Mouse (Mus musculus) heart, adult 18-20 months (tissue): ENCODE measurements around the gene Hic1. TPM values are rescaled to one million over a fixed set of nuclear protein-coding genes. Genes with fewer than 3 reads are reported as not detected.

Experiments
- DNase-seq, 2 experiments: peaks; one replicate each; pipeline ENCODE4 v3.0.0; 2021 to 2022; ENCODE audit warnings: mixed read lengths in 1 of 2
- long read RNA-seq, 2 experiments: library from polyadenylated mRNA; stranded (forward); transcript quantifications; one replicate each; pipeline ENCODE4 v2.0.0; 2021
- total RNA-seq, 2 experiments: library from RNA; stranded (reverse); gene quantifications; 2 replicates each; pipeline ENCODE4 v1.2.3; 2021

Gene Hic1
- 10 to 100 TPM in 1 of 2 experiments, 1 to 10 TPM in 1; 6.6 to 11.5 TPM for total RNA-seq
- long read RNA-seq, experiment 1, partial matches to known transcripts: 2 of 5 reads
- long read RNA-seq, experiment 1, other reads (novel, unspliced or antisense): 0 of 5 reads
- long read RNA-seq, experiment 2, partial matches to known transcripts: 0 of 1 reads
- long read RNA-seq, experiment 2, other reads (novel, unspliced or antisense): 0 of 1 reads

- DNase-seq: peak in 1 of 2 experiments; percentile 55
Measured at GRCm38 (mm10) chr11:75169405-75170080, at the start of gene Hic1. Gene Hic1 (minus strand): TSS chr11:75169519.

- no peak for DNase-seq
Measured at GRCm38 (mm10) chr11:75214081-75214950, 45.0 kb upstream of the Hic1 start.

GRCm38 (mm10) chr11:75213372-75214080 lies 44.2 kb upstream of the Hic1 start:
- DNase-seq: peak; percentile 25 to 56

- peak; percentile 32 to 39 for DNase-seq
Measured at GRCm38 (mm10) chr11:75212876-75213275, 43.6 kb upstream of the Hic1 start.

GRCm38 (mm10) chr11:75212031-75212667 lies 42.8 kb upstream of the Hic1 start:
- DNase-seq: peak; percentile 54 to 66

GRCm38 (mm10) chr11:75210755-75211154 lies 41.4 kb upstream of the Hic1 start:
- no peak for DNase-seq

GRCm38 (mm10) chr11:75210093-75210492 lies 40.8 kb upstream of the Hic1 start:
- DNase-seq: no peak

- no peak for DNase-seq
Measured at GRCm38 (mm10) chr11:75209363-75209762, 40.0 kb upstream of the Hic1 start.

- no peak for DNase-seq
Measured at GRCm38 (mm10) chr11:75206347-75206746, 37.0 kb upstream of the Hic1 start.

- DNase-seq: no peak
Measured at GRCm38 (mm10) chr11:75204472-75204871, 35.2 kb upstream of the Hic1 start.

- no peak for DNase-seq
Measured at GRCm38 (mm10) chr11:75203926-75204325, 34.6 kb upstream of the Hic1 start.

GRCm38 (mm10) chr11:75201721-75202120 lies 32.4 kb upstream of the Hic1 start:
- no peak for DNase-seq

GRCm38 (mm10) chr11:75200935-75201334 lies 31.6 kb upstream of the Hic1 start:
- no peak for DNase-seq

GRCm38 (mm10) chr11:75199951-75200350 lies 30.6 kb upstream of the Hic1 start:
- DNase-seq: no peak

GRCm38 (mm10) chr11:75198792-75199191 lies 29.5 kb upstream of the Hic1 start:
- no peak for DNase-seq

- no peak for DNase-seq
Measured at GRCm38 (mm10) chr11:75197956-75198355, 28.6 kb upstream of the Hic1 start.

GRCm38 (mm10) chr11:75196131-75196530 lies 26.8 kb upstream of the Hic1 start:
- DNase-seq: no peak

- DNase-seq: peak in 1 of 2 experiments; percentile 50
Measured at GRCm38 (mm10) chr11:75194850-75195461, 25.6 kb upstream of the Hic1 start.

- peak in 1 of 2 experiments; percentile 60 for DNase-seq
Measured at GRCm38 (mm10) chr11:75194121-75194849, 25.0 kb upstream of the Hic1 start.

GRCm38 (mm10) chr11:75193256-75194071 lies 24.1 kb upstream of the Hic1 start, which contains the start of gene Rtn4rl1:
Gene Rtn4rl1 (plus strand): TSS chr11:75193783.
- DNase-seq: peak; percentile 79 to 84
